Comparison of ENCODE assay signal across 8 mouse cellular contexts in genomic region chr16:97897346-97898024, GRCm38 (mm10). TPM values are rescaled to one million over a fixed set of nuclear protein-coding genes. Genes with fewer than 3 reads are reported as not detected.
A peak's percentile ranks its signal among the peaks of the same experiment; 100 is the strongest.
DNase-seq lines count a peak whose midpoint lies in the region; ATAC-seq and TF ChIP-seq lines count a peak whose summit lies in the region.
"Had no signal": no experiment of that assay in that cellular context is flagged by ENCODE, and none has a peak within 500 bp of the region (broad histone marks: within the 10 kb centered on the region; RNA-seq: fewer than 3 reads in every experiment).

No protein-coding gene starts in this region.

- TF ChIP-seq CTCF in lung, postnatal 0 days (IDR thresholded peaks at IDR 0.05) = no peak

- no peak overlapping the region for H3K4me3 ChIP-seq in heart, embryonic 14.5 days (ENCODE audit: control insufficient read depth in 1 of 2, insufficient read depth in 1 of 2, low read depth in 1 of 2, low read length in 2 of 2)
- H3K4me3 ChIP-seq in lung, postnatal 0 days (ENCODE audit: low read depth, low read length) = no peak overlapping the region
- H3K4me3 ChIP-seq: midbrain, embryonic 12.5 days had no signal

- WGBS in heart, embryonic 14.5 days = 33% methylated on average over 5 of the region's 5 CpGs
- 24% methylated on average over 5 of the region's 5 CpGs for WGBS in lung, postnatal 0 days

- no peak overlapping the region for H3K9ac ChIP-seq in heart, embryonic 14.5 days (ENCODE audit: low read length)
- H3K9ac ChIP-seq in lung, postnatal 0 days (replicated peaks; ENCODE audit: low read depth) = no peak overlapping the region
- H3K9ac ChIP-seq: midbrain, embryonic 12.5 days had no signal

- peak overlapping the region; percentile 18 for H3K4me2 ChIP-seq in heart, embryonic 14.5 days (ENCODE audit: low read length)
- no peak overlapping the region for H3K4me2 ChIP-seq in lung, postnatal 0 days (replicated peaks; ENCODE audit: low read depth, low read length)
- H3K4me2 ChIP-seq: midbrain, embryonic 12.5 days had no signal

- TF ChIP-seq EP300 in lung, postnatal 0 days (IDR thresholded peaks at IDR 0.05) = peak; percentile 74

- DNase-seq in NIH3T3 (ENCODE audit: low read depth) = peak; percentile 82
- DNase-seq in adrenal gland, postnatal 10 days = peak; percentile 60
- peak; percentile 88 for DNase-seq in lung, postnatal 0 days (ENCODE audit: low spot score)
- DNase-seq in spleen, adult 12 weeks (ENCODE audit: low spot score) = no peak
- DNase-seq in yolk sac, embryonic 10.5 days (ENCODE audit: low spot score) = no peak
- no peak for DNase-seq in embryo, embryonic 10.5 days (ENCODE audit: low spot score)

- H3K36me3 ChIP-seq in heart, embryonic 14.5 days (ENCODE audit: control insufficient read depth, insufficient read depth, low read length) = no peaks in the 10 kb centered on the region
- H3K36me3 ChIP-seq in lung, postnatal 0 days (ENCODE audit: insufficient read depth, low read length) = no peaks in the 10 kb centered on the region
- H3K36me3 ChIP-seq: midbrain, embryonic 12.5 days had no signal

- H3K9me3 ChIP-seq in heart, embryonic 14.5 days (ENCODE audit: control insufficient read depth, low read length) = no peaks in the 10 kb centered on the region
- H3K9me3 ChIP-seq in lung, postnatal 0 days (ENCODE audit: low read length) = no peaks in the 10 kb centered on the region
- H3K9me3 ChIP-seq: midbrain, embryonic 12.5 days had no signal

- H3K27me3 ChIP-seq in heart, embryonic 14.5 days (ENCODE audit: control insufficient read depth, insufficient read depth, low read length) = no peaks in the 10 kb centered on the region
- H3K27me3 ChIP-seq in lung, postnatal 0 days (replicated peaks; ENCODE audit: insufficient read depth, low read length) = no peaks in the 10 kb centered on the region
- H3K27me3 ChIP-seq: midbrain, embryonic 12.5 days had no signal

- peak overlapping the region; percentile 14 to 61; a peak in 3 of 4 replicates for H3K27ac ChIP-seq in heart, embryonic 14.5 days (replicated peaks in 1 of 2; ENCODE audit: control insufficient read depth in 1 of 2, insufficient read depth in 1 of 2, low read depth in 2 of 2, low read length in 2 of 2)
- peak overlapping the region; percentile 29 for H3K27ac ChIP-seq in lung, postnatal 0 days (ENCODE audit: low read length)
- H3K27ac ChIP-seq: midbrain, embryonic 12.5 days had no signal

- peaks cover 0 to 18% of the 10 kb centered on the region in 2 experiments; a peak in 2 of 4 replicates for H3K4me1 ChIP-seq in heart, embryonic 14.5 days (ENCODE audit: control insufficient read depth in 2 of 2, insufficient read depth in 2 of 2, low read length in 2 of 2)
- no peaks in the 10 kb centered on the region for H3K4me1 ChIP-seq in lung, postnatal 0 days (ENCODE audit: insufficient read depth, low read depth, low read length)
- H3K4me1 ChIP-seq: midbrain, embryonic 12.5 days had no signal

- peak; percentile 76; the same call in 1 of the 2 replicates for ATAC-seq in heart, embryonic 14.5 days (ENCODE audit: insufficient number of reproducible peaks, insufficient read depth, low FRiP score, low read depth)
- ATAC-seq in lung, postnatal 0 days = peak; percentile 95

RNA-seq across cellular contexts. Expression of gene Prdm15, which starts 45.8 kb away (rescaled TPM):
- total RNA-seq in adrenal gland, postnatal 10 days (2021) = 10 to 100 TPM in 1 of 2 experiments, 1 to 10 TPM in 1; 7.7 to 12.6 TPM
- polyA plus RNA-seq in heart, embryonic 14.5 days (2014; fragmentation: Nextera tagmentation; extraction: Ambion mirVana) = 4.3 and 6.4 TPM in 2 replicates
- polyA plus RNA-seq in lung, postnatal 0 days (2015; fragmentation: Nextera tagmentation; extraction: Ambion mirVana) = 2.8 and 3.7 TPM in 2 replicates

Comparison
In these comparisons a context has a peak if more than half of its experiments do, and no peak if none do; other contexts are left out.
1. DNase-seq: peak in NIH3T3 (single experiment), adrenal gland, postnatal 10 days (single experiment) and lung, postnatal 0 days (single experiment); none in spleen, adult 12 weeks (single experiment), yolk sac, embryonic 10.5 days (single experiment) and embryo, embryonic 10.5 days (single experiment).